Mouse (Mus musculus) hindbrain, embryonic 13.5 days (tissue): ENCODE data around the gene Skap2. TPM values are rescaled to one million over a fixed set of nuclear protein-coding genes. Genes with fewer than 3 reads are reported as not detected.

Source experiments
- ATAC-seq: fragments of 200-750 bp; cut with Nextera tagmentation; 2 replicates; pipeline ENCODE4 v1.8.0; 2017; ENCODE audit warnings: moderate TSS enrichment; ENCODE audit not compliant: low FRiP score
- H3K27ac ChIP-seq: fragments of 300-500 bp; sonication (generic); 2 replicates; pipeline ENCODE4 v1.5.1; 2015; ENCODE audit warnings: inconsistent platforms, mild to moderate bottlenecking, moderate library complexity
- H3K27me3 ChIP-seq: fragments of 300-500 bp; sonication (generic); 2 replicates; pipeline ENCODE4 v1.6.1; 2015; ENCODE audit warnings: mild to moderate bottlenecking, inconsistent platforms
- H3K36me3 ChIP-seq: fragments of 300-500 bp; sonication (generic); 2 replicates; pipeline ENCODE4 v1.6.1; 2015; ENCODE audit warnings: mild to moderate bottlenecking, inconsistent platforms
- H3K4me1 ChIP-seq: fragments of 300-500 bp; sonication (generic); replicated peaks from 2 replicates; pipeline ENCODE4 v1.6.1; 2015; ENCODE audit warnings: inconsistent platforms
- H3K4me2 ChIP-seq: fragments of 300-500 bp; sonication (generic); 2 replicates; pipeline ENCODE4 v1.6.1; 2015; ENCODE audit warnings: inconsistent platforms, mild to moderate bottlenecking, moderate library complexity
- H3K4me3 ChIP-seq: fragments of 300-500 bp; sonication (generic); 2 replicates; pipeline ENCODE4 v1.5.1; 2015; ENCODE audit warnings: mild to moderate bottlenecking, inconsistent platforms
- H3K9ac ChIP-seq: fragments of 300-500 bp; sonication (generic); 2 replicates; pipeline ENCODE4 v1.6.1; 2015; ENCODE audit warnings: mild to moderate bottlenecking, inconsistent platforms
- H3K9me3 ChIP-seq: fragments of 300-500 bp; sonication (generic); 2 replicates; pipeline ENCODE4 v1.6.1; 2016; ENCODE audit warnings: inconsistent platforms
- WGBS: fragments of 180-500 bp; shearing (Covaris S2); methylation state at CpG from one replicate; pipeline ENCODE4 v1.1.7; 2015; 5-methylcytosine and 5-hydroxymethylcytosine counted together
- polyA plus RNA-seq: library from polyadenylated mRNA; unstranded; fragments of >200 nt; fragmentation: Nextera tagmentation; extraction: Ambion mirVana; gene quantifications from 2 replicates; pipeline ENCODE4 v1.2.1, GENCODE M21; 2015

The Skap2 gene
- polyA plus RNA-seq, 1 experiment from 2014 or later: 35.6 TPM

DNA sequence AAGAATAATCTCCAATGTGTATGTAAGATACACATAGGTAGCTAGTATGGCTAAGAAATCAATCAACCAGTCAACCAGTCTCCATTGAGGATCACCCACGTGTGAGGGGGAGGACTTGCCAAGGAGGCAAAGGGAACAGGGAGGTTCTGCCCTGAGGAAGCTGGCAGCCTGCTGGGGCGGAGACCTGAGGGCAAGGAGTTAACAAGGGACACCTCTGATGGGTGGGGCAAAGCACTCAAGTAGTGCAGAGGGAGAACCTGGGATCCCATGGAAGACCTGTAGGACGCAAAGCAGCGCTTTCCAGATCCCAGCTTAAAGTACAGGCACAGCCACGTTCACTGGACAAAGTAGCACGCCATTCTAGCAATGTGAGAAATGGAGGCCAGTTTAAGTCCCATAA, 131.6 kb downstream of the Skap2 start:
- H3K4me3 ChIP-seq: no peak overlapping the region
- H3K27me3 ChIP-seq: no peaks in the 10 kb centered on the region
- peaks cover 42% of the 10 kb centered on the region for H3K4me1 ChIP-seq
- no peaks in the 10 kb centered on the region for H3K9me3 ChIP-seq
- no peak overlapping the region for H3K9ac ChIP-seq
- H3K27ac ChIP-seq: no peak overlapping the region
- no peaks in the 10 kb centered on the region for H3K36me3 ChIP-seq
- no peak for ATAC-seq
- H3K4me2 ChIP-seq: no peak overlapping the region
- whole genome bisulfite sequencing: 62% methylated on average over 6 of the region's 6 CpGs

DNA sequence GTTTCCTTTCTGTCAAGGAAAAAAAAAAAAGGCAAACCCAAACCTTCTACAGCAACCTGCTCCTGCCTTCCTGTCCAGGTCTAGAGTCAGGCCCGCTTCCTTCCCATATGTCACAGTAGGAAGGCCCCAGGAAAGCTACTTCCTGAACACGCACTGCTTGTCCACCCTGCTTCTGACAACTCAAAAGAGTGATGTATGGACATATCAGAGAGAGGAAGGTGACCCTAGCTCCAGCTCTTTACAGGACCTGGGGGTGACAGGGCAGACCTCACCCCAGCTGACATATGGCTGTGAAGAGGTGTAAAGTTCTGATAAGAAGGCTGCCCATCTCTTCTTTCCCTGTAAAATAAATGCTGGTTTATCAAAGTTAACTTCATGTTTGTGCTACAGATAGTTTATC, 133.8 kb downstream of the Skap2 start:
- H3K9ac ChIP-seq: no peak overlapping the region
- no peaks in the 10 kb centered on the region for H3K27me3 ChIP-seq
- H3K4me3 ChIP-seq: no peak overlapping the region
- H3K9me3 ChIP-seq: no peaks in the 10 kb centered on the region
- no peaks in the 10 kb centered on the region for H3K36me3 ChIP-seq
- WGBS: 80% methylated on average over 2 of the region's 2 CpGs
- H3K4me1 ChIP-seq: peaks cover 49% of the 10 kb centered on the region
- no peak overlapping the region for H3K27ac ChIP-seq
- no peak overlapping the region for H3K4me2 ChIP-seq
- ATAC-seq: no peak

DNA sequence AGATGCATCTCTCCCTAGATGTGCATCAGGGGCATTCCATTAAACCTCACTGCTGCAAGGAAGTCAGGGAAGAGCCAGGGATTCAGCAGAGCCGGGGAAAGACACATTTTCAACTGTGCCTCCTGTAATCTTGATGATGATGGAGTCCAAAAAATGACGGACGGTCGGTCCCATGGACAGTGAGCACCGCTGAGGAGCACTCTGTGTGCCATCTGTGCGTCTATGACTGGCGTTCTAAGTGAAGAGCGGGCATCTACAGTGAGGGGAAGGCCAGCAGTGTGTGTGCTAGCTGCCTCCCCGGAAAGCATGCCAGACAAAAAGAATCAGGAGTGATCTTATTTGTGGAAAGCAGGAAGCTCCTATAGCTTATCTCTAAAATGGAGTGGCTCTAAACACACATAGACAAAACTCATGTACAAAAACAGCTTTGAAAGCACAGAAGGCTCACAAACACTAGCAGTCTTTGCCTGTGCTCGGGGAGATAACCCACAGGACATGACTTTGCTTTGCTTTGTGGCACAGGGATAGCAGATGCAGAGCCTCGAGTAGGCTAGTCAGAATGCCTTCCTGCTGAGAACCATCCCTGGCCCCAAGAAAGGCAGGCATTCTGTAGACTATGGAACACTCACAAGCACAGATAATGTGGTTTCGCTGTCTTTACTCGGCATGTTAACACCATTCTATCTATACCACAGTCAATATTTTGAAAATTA, 135.4 kb downstream of the Skap2 start:
- H3K9ac ChIP-seq: peak overlapping the region; percentile 46; the same call in 1 of the 2 replicates
- ATAC-seq: no peak
- WGBS: 61% methylated on average over 13 of the region's 13 CpGs

DNA sequence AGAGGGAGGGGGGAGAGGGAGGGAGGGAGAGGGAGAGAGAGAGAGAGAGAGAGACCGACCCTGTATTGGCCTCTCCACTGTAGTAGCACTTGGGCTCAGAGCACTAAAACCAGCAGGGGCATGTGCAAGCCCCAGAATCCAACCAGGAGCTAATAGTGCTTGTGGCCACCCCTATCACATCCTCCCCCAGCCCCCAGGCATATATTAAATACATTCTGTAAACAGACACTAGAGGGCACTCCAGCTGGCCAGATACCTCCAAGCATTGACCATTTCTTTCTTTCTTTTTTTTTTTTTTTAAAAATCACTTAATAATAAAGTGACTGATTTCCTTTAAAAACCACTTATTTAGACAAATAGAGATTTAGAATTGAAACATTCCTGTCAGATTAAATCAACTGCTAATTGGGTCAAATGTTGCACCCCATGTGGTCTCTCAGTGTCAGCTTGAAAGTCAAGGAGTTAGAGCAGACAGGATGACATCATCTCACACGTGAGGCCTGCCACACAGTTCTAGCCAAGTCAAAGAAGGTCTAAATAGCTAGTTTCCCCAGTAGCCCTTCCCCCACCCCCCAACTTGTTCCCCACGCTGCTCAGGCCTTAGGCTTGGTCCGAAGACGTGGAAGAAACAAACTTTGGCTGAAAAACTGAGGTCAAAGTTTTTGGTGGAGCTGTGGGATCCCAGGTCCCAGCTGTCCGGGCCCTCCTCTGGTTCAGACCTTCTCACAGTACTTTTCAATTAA, 136.3 kb downstream of the Skap2 start:
- Histone ChIP-seq H3K27me3 (no peaks in the 10 kb centered on the region), H3K4me2 (peak overlapping the region; percentile 17; the same call in 1 of the 2 replicates), H3K4me1 (peaks cover 38% of the 10 kb centered on the region), H3K27ac (peak overlapping the region; percentile 73), H3K9ac (no peak overlapping the region), H3K4me3 (no peak overlapping the region), H3K36me3 (no peaks in the 10 kb centered on the region), H3K9me3 (no peaks in the 10 kb centered on the region)
- WGBS: 30% methylated on average over 6 of the region's 6 CpGs
- ATAC-seq: peak; percentile 66; the same call in 1 of the 2 replicates

More for the DNA sequence above, 135.4 kb downstream of the Skap2 start:
- H3K9me3 ChIP-seq: no peaks in the 10 kb centered on the region
- peak overlapping the region; percentile 79 for H3K27ac ChIP-seq
- H3K27me3 ChIP-seq: no peaks in the 10 kb centered on the region
- peaks cover 38% of the 10 kb centered on the region for H3K4me1 ChIP-seq
- no peak overlapping the region for H3K4me3 ChIP-seq
- no peaks in the 10 kb centered on the region for H3K36me3 ChIP-seq
- H3K4me2 ChIP-seq: 0 out of 2 replicates have a peak overlapping the region, but pooled peaks have one; percentile 4

DNA sequence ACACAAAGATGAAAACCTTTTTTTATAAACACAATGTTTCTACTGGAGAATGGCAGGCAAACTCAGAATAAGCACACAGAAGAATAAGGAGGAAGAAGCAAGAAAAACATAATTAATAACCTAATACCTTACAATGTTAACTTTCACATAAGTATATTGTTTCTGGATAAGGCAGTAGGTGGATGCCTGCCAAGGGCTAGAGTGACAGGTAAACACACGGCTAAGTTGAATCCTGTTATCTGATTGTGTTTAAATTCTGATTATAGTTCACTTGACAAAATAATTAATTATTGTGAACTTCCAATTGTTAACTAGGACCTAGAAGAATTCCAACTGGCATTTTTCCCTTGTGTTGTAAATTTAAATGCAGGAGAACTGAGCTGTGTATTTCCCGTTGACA, 138.3 kb downstream of the Skap2 start:
- H3K36me3 ChIP-seq: no peaks in the 10 kb centered on the region
- H3K27ac ChIP-seq: no peak overlapping the region
- no peak overlapping the region for H3K4me3 ChIP-seq
- H3K4me2 ChIP-seq: no peak overlapping the region
- peaks cover 32% of the 10 kb centered on the region for H3K4me1 ChIP-seq
- no peaks in the 10 kb centered on the region for H3K9me3 ChIP-seq
- no peak for ATAC-seq
- no peaks in the 10 kb centered on the region for H3K27me3 ChIP-seq
- WGBS: 54% methylated on average over 2 of the region's 2 CpGs
- H3K9ac ChIP-seq: no peak overlapping the region

DNA sequence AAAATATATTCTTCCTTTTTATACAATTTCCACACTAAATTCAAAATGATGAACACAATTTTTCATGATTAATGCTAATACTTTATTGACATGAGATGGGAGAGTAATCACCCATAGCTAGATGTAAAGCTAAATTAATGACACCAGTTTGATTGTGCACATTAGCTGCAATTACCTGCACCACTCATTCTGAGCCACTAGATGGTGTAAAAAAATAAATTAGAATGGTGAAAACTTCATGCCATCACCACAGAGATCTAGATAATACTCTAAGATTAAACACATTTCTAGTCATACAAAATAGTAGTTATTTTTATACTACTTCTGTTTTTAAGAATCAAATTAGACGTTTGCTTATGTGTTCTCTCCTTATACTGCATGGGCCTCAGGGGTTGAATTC, 141.2 kb downstream of the Skap2 start:
- 5% methylated on average over 1 of the region's 1 CpGs for WGBS

DNA sequence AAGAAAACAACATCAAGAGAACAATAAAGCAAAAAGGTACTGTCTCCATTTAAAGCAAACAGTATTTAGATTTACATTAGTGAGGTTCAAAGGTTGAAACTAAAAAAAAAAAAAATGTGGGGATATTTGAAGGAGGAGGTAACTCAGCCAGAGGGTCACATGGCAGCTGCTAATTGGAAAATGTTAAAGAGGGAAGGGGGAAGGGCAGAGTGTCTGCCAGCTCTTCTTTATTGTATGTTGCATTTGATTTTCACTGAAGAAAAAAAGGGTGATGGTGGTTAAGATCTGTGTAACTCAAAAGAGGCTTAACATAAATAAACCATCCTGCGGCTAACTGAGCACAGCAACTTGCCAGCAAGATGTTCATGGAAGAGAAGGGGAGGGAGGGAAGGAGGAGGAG, 142.1 kb downstream of the Skap2 start:
- H3K36me3 ChIP-seq: no peaks in the 10 kb centered on the region
- no peak overlapping the region for H3K27ac ChIP-seq
- peaks cover 10% of the 10 kb centered on the region for H3K4me1 ChIP-seq
- H3K4me2 ChIP-seq: no peak overlapping the region
- no peaks in the 10 kb centered on the region for H3K9me3 ChIP-seq
- WGBS: 52% methylated on average over 1 of the region's 1 CpGs
- H3K9ac ChIP-seq: no peak overlapping the region
- H3K4me3 ChIP-seq: no peak overlapping the region
- no peak for ATAC-seq
- H3K27me3 ChIP-seq: 0 out of 2 replicates have a peak, but pooled peaks cover 3% of the 10 kb centered on the region

More for the DNA sequence above, 141.2 kb downstream of the Skap2 start:
- H3K27me3 ChIP-seq: 0 out of 2 replicates have a peak, but pooled peaks cover 3% of the 10 kb centered on the region
- H3K9me3 ChIP-seq: no peaks in the 10 kb centered on the region
- peaks cover 14% of the 10 kb centered on the region for H3K4me1 ChIP-seq
- no peak for ATAC-seq
- H3K4me3 ChIP-seq: no peak overlapping the region
- no peak overlapping the region for H3K9ac ChIP-seq
- H3K36me3 ChIP-seq: no peaks in the 10 kb centered on the region
- no peak overlapping the region for H3K4me2 ChIP-seq
- H3K27ac ChIP-seq: no peak overlapping the region

DNA sequence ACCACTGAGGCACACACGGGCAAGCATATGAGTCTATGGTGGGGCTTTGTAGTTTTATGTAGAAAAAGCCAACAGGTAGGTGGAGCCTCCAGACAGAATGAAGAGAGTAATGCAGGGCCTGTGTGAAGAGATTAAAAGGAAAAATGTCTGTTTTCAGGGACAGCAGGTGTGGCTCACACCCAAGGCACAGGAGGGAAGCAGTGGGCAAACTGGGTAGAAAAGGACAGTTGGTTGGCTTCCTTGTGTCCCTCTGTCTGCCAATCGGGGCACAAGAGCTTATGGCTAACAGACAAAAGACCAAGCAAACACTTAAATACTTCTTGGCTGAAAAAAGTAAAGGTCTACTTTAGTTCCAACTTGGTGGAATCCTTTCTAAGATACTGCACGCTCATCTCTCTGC, 145.8 kb downstream of the Skap2 start:
- Histone ChIP-seq H3K36me3 (no peaks in the 10 kb centered on the region), H3K27me3 (0 out of 2 replicates have a peak, but pooled peaks cover 3% of the 10 kb centered on the region), H3K9ac (no peak overlapping the region), H3K4me2 (no peak overlapping the region), H3K27ac (no peak overlapping the region), H3K4me3 (no peak overlapping the region), H3K4me1 (peaks cover 18% of the 10 kb centered on the region), H3K9me3 (no peaks in the 10 kb centered on the region)
- 85% methylated on average over 3 of the region's 3 CpGs for WGBS
- no peak for ATAC-seq

DNA sequence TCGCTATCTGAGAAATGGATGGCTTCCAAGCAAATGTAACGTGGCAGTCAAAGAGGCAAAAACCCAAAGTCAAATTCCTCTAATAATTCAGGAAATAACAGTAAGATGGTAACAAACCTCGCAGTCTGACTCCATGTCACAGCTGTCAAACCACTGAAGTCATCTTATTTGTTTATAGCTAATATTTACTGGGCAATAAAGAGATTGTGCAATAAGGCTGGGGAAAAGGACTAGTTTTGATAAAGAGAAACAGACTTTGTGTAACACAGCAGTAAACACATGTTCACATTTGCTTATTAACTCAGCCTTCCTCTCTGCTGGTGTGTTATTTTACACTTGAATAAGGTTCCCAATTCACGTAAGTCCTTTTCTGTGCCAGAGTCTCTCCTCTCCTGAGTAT, 148.8 kb downstream of the Skap2 start:
- peak overlapping the region; percentile 67 for H3K27ac ChIP-seq
- no peak for ATAC-seq

DNA sequence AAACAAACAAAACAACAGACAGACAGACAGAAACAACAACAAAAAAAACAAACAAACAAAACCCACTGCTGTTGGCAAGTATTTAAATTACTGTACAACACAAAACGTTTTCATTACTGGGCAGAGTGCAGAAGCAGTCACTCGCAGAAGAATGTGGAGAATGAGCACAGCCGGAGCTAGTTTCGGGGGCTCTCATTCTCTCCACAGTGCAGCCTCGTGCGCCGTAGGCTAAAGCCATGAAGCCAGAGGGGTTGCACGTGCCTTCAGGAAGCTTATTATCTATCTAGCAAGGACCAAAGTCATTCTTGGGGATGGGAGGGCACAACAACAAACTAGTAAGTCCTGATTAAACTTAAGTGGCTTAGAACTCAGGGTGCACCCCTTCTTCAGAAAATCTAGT, 152.0 kb downstream of the Skap2 start:
- no peak for ATAC-seq
- H3K4me3 ChIP-seq: no peak overlapping the region
- no peaks in the 10 kb centered on the region for H3K36me3 ChIP-seq
- H3K4me1 ChIP-seq: peaks cover 33% of the 10 kb centered on the region
- H3K27ac ChIP-seq: 0 out of 2 replicates have a peak overlapping the region, but pooled peaks have one; percentile 30
- H3K9ac ChIP-seq: no peak overlapping the region
- H3K4me2 ChIP-seq: peak overlapping the region; percentile 10; the same call in 1 of the 2 replicates
- WGBS: 38% methylated on average over 8 of the region's 8 CpGs
- H3K9me3 ChIP-seq: no peaks in the 10 kb centered on the region
- H3K27me3 ChIP-seq: no peaks in the 10 kb centered on the region

More for the DNA sequence above, 148.8 kb downstream of the Skap2 start:
- 71% methylated on average over 4 of the region's 4 CpGs for WGBS
- Histone ChIP-seq H3K4me2 (no peak overlapping the region), H3K36me3 (no peaks in the 10 kb centered on the region), H3K9ac (no peak overlapping the region), H3K9me3 (no peaks in the 10 kb centered on the region), H3K27me3 (0 out of 2 replicates have a peak, but pooled peaks cover 3% of the 10 kb centered on the region), H3K4me1 (peaks cover 21% of the 10 kb centered on the region), H3K4me3 (no peak overlapping the region)

DNA sequence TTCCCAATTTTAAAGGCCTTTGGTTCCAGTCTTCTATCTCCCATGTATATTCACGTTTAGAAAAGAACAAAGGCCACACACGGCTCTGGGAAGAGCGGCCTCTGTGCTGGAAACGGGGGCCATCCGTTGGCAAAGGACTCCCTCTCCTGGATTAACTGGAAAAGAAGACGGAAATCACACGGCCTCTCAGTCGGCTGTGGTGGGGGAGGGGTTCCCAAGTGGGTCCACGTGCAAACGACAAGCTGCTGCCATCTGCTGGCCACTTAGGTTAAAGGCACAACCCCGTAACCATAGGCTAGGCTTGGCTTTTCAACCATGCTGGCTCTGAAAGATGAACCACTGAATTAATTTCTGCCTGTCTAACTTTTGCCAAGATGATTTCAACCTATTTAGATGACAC, 154.5 kb downstream of the Skap2 start:
- Histone ChIP-seq H3K4me3 (no peak overlapping the region), H3K36me3 (no peaks in the 10 kb centered on the region)
- WGBS: under 1% methylated on average over 11 of the region's 11 CpGs

DNA sequence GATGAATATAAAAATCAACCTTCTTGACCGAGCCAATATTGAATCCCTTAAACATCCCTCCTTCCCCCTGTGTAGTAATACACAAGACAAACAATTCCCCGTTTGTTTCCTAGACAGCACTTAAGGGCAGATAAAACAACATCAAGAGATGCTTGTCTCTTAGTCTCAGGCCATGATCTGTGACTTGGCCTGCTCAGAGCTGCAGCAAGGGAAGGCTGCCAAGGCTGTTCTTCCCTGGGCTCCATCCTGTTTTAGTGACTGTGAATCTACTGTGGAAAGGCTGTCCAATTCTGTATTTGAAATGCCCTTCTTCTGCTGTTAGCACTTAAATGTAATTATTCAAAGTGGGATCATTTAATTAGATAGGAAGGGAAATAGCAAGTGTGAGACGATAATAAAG, 159.1 kb downstream of the Skap2 start:
- H3K27ac ChIP-seq: peak overlapping the region; percentile 49
- peaks cover 59% of the 10 kb centered on the region for H3K4me1 ChIP-seq
- no peaks in the 10 kb centered on the region for H3K9me3 ChIP-seq
- H3K4me2 ChIP-seq: no peak overlapping the region
- 66% methylated on average over 3 of the region's 3 CpGs for WGBS
- H3K4me3 ChIP-seq: no peak overlapping the region
- ATAC-seq: no peak
- no peak overlapping the region; the same call in 1 of the 2 replicates for H3K9ac ChIP-seq
- H3K36me3 ChIP-seq: no peaks in the 10 kb centered on the region
- peaks cover 4% of the 10 kb centered on the region; the same call in 1 of the 2 replicates for H3K27me3 ChIP-seq

More for the DNA sequence above, 154.5 kb downstream of the Skap2 start:
- H3K4me1 ChIP-seq: peaks cover 33% of the 10 kb centered on the region
- H3K4me2 ChIP-seq: no peak overlapping the region
- peaks cover 4% of the 10 kb centered on the region; the same call in 1 of the 2 replicates for H3K27me3 ChIP-seq
- peak; percentile 94 for ATAC-seq
- peak overlapping the region; percentile 19; the same call in 1 of the 2 replicates for H3K9ac ChIP-seq
- no peaks in the 10 kb centered on the region for H3K9me3 ChIP-seq
- peak overlapping the region; percentile 85 for H3K27ac ChIP-seq
